Mouse (Mus musculus): ENCODE measurements at regions not wholly inside any gene's neighbourhood (a gene's known extent, or its start where the extent isn't known, plus 50 kb on each side); places are given as distances from the start of the nearest gene placed in this dataset.
"Not testable (repeated sequence)": the region's sequence is repeated elsewhere in the genome, so short reads cannot be mapped to it uniquely, and the experiment has no call there.

DNA sequence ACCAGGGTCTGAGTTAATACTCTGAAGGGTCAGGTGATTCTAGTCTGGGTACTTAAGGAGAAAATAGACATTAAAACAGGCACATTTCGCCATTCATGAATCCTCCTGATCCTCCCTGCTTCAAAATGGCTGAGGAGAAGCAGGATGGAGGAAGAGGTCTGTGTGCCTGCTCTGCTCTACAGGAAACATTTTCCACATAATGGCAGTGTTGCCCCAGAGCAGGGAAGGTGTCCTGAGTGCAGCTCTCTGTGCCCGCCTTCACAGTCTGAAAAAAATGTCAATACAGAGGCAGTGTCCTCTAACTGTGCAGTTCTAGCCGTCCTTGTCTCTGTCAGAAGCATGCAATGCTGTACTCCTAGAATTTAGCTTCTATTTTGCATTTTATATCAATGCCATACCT is 169.3 kb upstream of the Olfr1324 start:
- TF ChIP-seq CTCF (IDR thresholded peaks at IDR 0.05; ENCODE audit: low read depth, low read length); POLR2A (IDR thresholded peaks at IDR 0.05; ENCODE audit: borderline replicate concordance, low read depth, low read length): not testable (repeated sequence)

Data from bone marrow macrophage, adult 2 months (primary cell).